ENCODE assay signal across 8 mouse cellular contexts in genomic region chr6:99520676-99521037, GRCm38 (mm10). TPM values are rescaled to one million over a fixed set of nuclear protein-coding genes. Genes with fewer than 3 reads are reported as not detected.
A peak's percentile ranks its signal among the peaks of the same experiment; 100 is the strongest.
DNase-seq lines count a peak whose midpoint lies in the region; ATAC-seq and TF ChIP-seq lines count a peak whose summit lies in the region.

No protein-coding gene starts in this region.

- no peak for TF ChIP-seq EP300 in heart, adult 2 months (IDR thresholded peaks at IDR 0.05; ENCODE audit: insufficient read depth, low read depth, low read length)
- TF ChIP-seq EP300 in CH12.LX (IDR thresholded peaks at IDR 0.05; ENCODE audit: low read length), result no peak

- dilution Hi-C loops in CH12.LX (cut with MboI; ENCODE audit: extremely low pct_ligation_motif_present, extremely low pct_unique_long_range_greater_than_20kb, low sequenced_read_pairs), result no loop called here

- H3K4me3 ChIP-seq in heart, adult 2 months, result peak overlapping the region; percentile 85
- H3K4me3 ChIP-seq in CH12.LX (replicated peaks in 1 of 3; ENCODE audit: low read depth in 2 of 3, low read length in 2 of 3, poor library complexity in 1 of 3), result peak overlapping the region in 2 of 3 experiments; percentile 70 to 81
- peak overlapping the region; percentile 79 for H3K4me3 ChIP-seq in forebrain, embryonic 13.5 days
- peak overlapping the region; percentile 72 for H3K4me3 ChIP-seq in liver, embryonic 16.5 days (ENCODE audit: low read depth, low read length)

- ATAC-seq in forebrain, embryonic 13.5 days, result no peak
- no peak for ATAC-seq in liver, embryonic 16.5 days (ENCODE audit: low read depth)
- ATAC-seq in inflammation-experienced regulatory T-cells, adult 6 months, result no peak

- H3K9ac ChIP-seq in heart, adult 2 months (ENCODE audit: low read depth, low read length), result peak overlapping the region; percentile 81
- peak overlapping the region; percentile 65; the same call in 1 of the 2 replicates for H3K9ac ChIP-seq in CH12.LX (ENCODE audit: insufficient read depth, low read depth)
- H3K9ac ChIP-seq in forebrain, embryonic 13.5 days, result peak overlapping the region; percentile 93
- H3K9ac ChIP-seq in liver, embryonic 16.5 days (ENCODE audit: low read depth, low read length), result peak overlapping the region; percentile 85

- TF ChIP-seq POLR2A in heart, adult 2 months (IDR thresholded peaks at IDR 0.05; ENCODE audit: insufficient read depth, low read depth, low read length), result no peak
- no peak for TF ChIP-seq POLR2A in CH12.LX (IDR thresholded peaks at IDR 0.05; ENCODE audit: low read depth, low read length)

- TF ChIP-seq RAD21 in CH12.LX (IDR thresholded peaks at IDR 0.05; ENCODE audit: low read depth, low read length), result no peak

- WGBS in heart, adult 2 months, result 1% methylated on average over 27 of the region's 27 CpGs
- under 1% methylated on average over 23 of the region's 27 CpGs for WGBS in forebrain, embryonic 13.5 days
- WGBS in liver, embryonic 16.5 days (ENCODE audit: insufficient replicate concordance), result 0% methylated on average over 27 of the region's 27 CpGs

- H3K79me2 ChIP-seq in heart, adult 2 months (replicated peaks; ENCODE audit: control insufficient read depth, insufficient read depth, low read length), result no peaks in the 10 kb centered on the region
- H3K79me2 ChIP-seq in CH12.LX (replicated peaks; ENCODE audit: control insufficient read depth, extremely low read depth, insufficient read depth, poor library complexity, severe bottlenecking), result no peaks in the 10 kb centered on the region

- no peaks in the 10 kb centered on the region for H3K36me3 ChIP-seq in heart, adult 2 months (ENCODE audit: control insufficient read depth, insufficient read depth, low read length)
- H3K36me3 ChIP-seq in CH12.LX (replicated peaks in 1 of 2; ENCODE audit: control insufficient read depth in 1 of 2, insufficient read depth in 1 of 2, low read length in 1 of 2), result no peaks in the 10 kb centered on the region
- H3K36me3 ChIP-seq in forebrain, embryonic 13.5 days (ENCODE audit: poor library complexity, severe bottlenecking), result no peaks in the 10 kb centered on the region
- H3K36me3 ChIP-seq in liver, embryonic 16.5 days (ENCODE audit: control insufficient read depth, insufficient read depth), result no peaks in the 10 kb centered on the region

- peak overlapping the region; percentile 99 for H3K27ac ChIP-seq in heart, adult 2 months
- H3K27ac ChIP-seq in CH12.LX (ENCODE audit: insufficient read depth, low read depth), result no peak overlapping the region
- H3K27ac ChIP-seq in forebrain, embryonic 13.5 days, result peak overlapping the region; percentile 100
- peak overlapping the region; percentile 34 for H3K27ac ChIP-seq in liver, embryonic 16.5 days (ENCODE audit: low read length)

- peak overlapping the region; percentile 73 for H3K4me2 ChIP-seq in CH12.LX (ENCODE audit: insufficient read depth, low read depth, poor library complexity, severe bottlenecking)
- H3K4me2 ChIP-seq in forebrain, embryonic 13.5 days, result peak overlapping the region; percentile 92
- peak overlapping the region; percentile 90 for H3K4me2 ChIP-seq in liver, embryonic 16.5 days (ENCODE audit: low read depth, low read length)

- DNase-seq in heart, adult 2 months, result no peak
- no peak for DNase-seq in heart, postnatal 4 days
- DNase-seq in CH12.LX (ENCODE audit: extremely low read depth), result no peak
- no peak for DNase-seq in urinary bladder, postnatal 25 days (ENCODE audit: low spot score)
- DNase-seq in right cerebral cortex, postnatal 4 days, result no peak

- no peak for TF ChIP-seq CTCF in heart, adult 2 months (IDR thresholded peaks at IDR 0.05)
- no peak for TF ChIP-seq CTCF in CH12.LX (conservative IDR thresholded peaks at IDR 0.05 in 1 of 2, IDR thresholded peaks at IDR 0.05 in 1 of 2; ENCODE audit: low read depth in 2 of 2, low read length in 2 of 2)

- H3K4me1 ChIP-seq in heart, adult 2 months (ENCODE audit: control insufficient read depth, insufficient read depth, low read length), result no peaks in the 10 kb centered on the region
- H3K4me1 ChIP-seq in CH12.LX (ENCODE audit: control insufficient read depth in 1 of 2, insufficient read depth in 2 of 2), result peaks cover 0 to 9% of the 10 kb centered on the region in 2 experiments; a peak in 2 of 4 replicates
- H3K4me1 ChIP-seq in forebrain, embryonic 13.5 days, result peaks cover 18% of the 10 kb centered on the region
- H3K4me1 ChIP-seq in liver, embryonic 16.5 days (ENCODE audit: control insufficient read depth, low read depth, low read length), result no peaks in the 10 kb centered on the region; the same call in none of the 2 replicates

- no peaks in the 10 kb centered on the region for H3K9me3 ChIP-seq in CH12.LX (replicated peaks; ENCODE audit: low read length)
- no peaks in the 10 kb centered on the region for H3K9me3 ChIP-seq in forebrain, embryonic 13.5 days (replicated peaks)
- no peaks in the 10 kb centered on the region for H3K9me3 ChIP-seq in liver, embryonic 16.5 days (replicated peaks; ENCODE audit: control insufficient read depth, low read length)

- intact Hi-C loops in heart, adult 2 months (cut with DNase I), result loop anchor here (5.0 to 10.0 kb wide), 9 partner anchors 33 to 996 kb away; partner anchors contain the start of gene Rybp

- H3K27me3 ChIP-seq in heart, adult 2 months (ENCODE audit: control insufficient read depth, insufficient read depth, low read length), result no peaks in the 10 kb centered on the region
- peaks cover 33% of the 10 kb centered on the region for H3K27me3 ChIP-seq in CH12.LX (replicated peaks)
- H3K27me3 ChIP-seq in forebrain, embryonic 13.5 days, result no peaks in the 10 kb centered on the region
- peaks cover 21% of the 10 kb centered on the region for H3K27me3 ChIP-seq in liver, embryonic 16.5 days (ENCODE audit: control insufficient read depth, insufficient read depth, low read depth, low read length)

- in situ Hi-C loops in CH12.LX (cut with MboI; ENCODE audit: low pct_ligation_motif_present, low pct_unique_long_range_greater_than_20kb, low sequenced_read_pairs), result no loop called here

TF ChIP-seq in CH12.LX, 34 proteins besides CTCF, POLR2A, EP300 and RAD21:
- no peak for TF ChIP-seq USF2 (conservative IDR thresholded peaks at IDR 0.05; ENCODE audit: low read depth, low read length)
- TF ChIP-seq ZMIZ1 (IDR thresholded peaks at IDR 0.05; ENCODE audit: low read depth, low read length), result no peak
- no peak for TF ChIP-seq HCFC1 (IDR thresholded peaks at IDR 0.05; ENCODE audit: low read depth, low read length)
- TF ChIP-seq SIN3A (IDR thresholded peaks at IDR 0.05; ENCODE audit: low read length), result no peak
- no peak for TF ChIP-seq IRF4 (IDR thresholded peaks at IDR 0.05; ENCODE audit: low read depth, low read length)
- no peak for TF ChIP-seq MYC (IDR thresholded peaks at IDR 0.05; ENCODE audit: low read depth, low read length)
- TF ChIP-seq USF1 (IDR thresholded peaks at IDR 0.05; ENCODE audit: low read depth, low read length), result no peak
- TF ChIP-seq PAX5 (IDR thresholded peaks at IDR 0.05; ENCODE audit: low read length), result no peak
- no peak for TF ChIP-seq NELFE (IDR thresholded peaks at IDR 0.05; ENCODE audit: low read depth, low read length)
- no peak for TF ChIP-seq JUN (IDR thresholded peaks at IDR 0.05; ENCODE audit: insufficient read depth, low read depth, low read length)
- TF ChIP-seq TCF12 (IDR thresholded peaks at IDR 0.05; ENCODE audit: low read depth, low read length), result no peak
- TF ChIP-seq KAT2A (IDR thresholded peaks at IDR 0.05; ENCODE audit: insufficient replicate concordance, low read length), result no peak

RNA-seq across cellular contexts. Expression of gene Foxp1, which starts 1.9 kb away (rescaled TPM):
- total RNA-seq in heart, adult 2 months (2021), result 10 to 100 TPM; 26.4 to 31.6 TPM
- polyA plus RNA-seq in heart, adult 2 months (2012; rRNA removed), result 22.9 and 29.1 TPM in 2 replicates
- total RNA-seq in heart, postnatal 4 days (2021), result 10 to 100 TPM; 66.1 to 67.0 TPM
- 75.1 and 105 TPM in 2 replicates for total RNA-seq in CH12.LX (2012; rRNA removed)
- 59.5 and 66.5 TPM in 2 replicates for total RNA-seq in CH12.LX (2014; rRNA removed)
- polyA plus RNA-seq in CH12.LX (2012; ENCODE audit: insufficient read length, low read depth), result 75.6 and 87.4 TPM in 2 replicates
- polyA plus RNA-seq in forebrain, embryonic 13.5 days (2015; fragmentation: Nextera tagmentation; extraction: Ambion mirVana), result 51.3 and 55.5 TPM in 2 replicates
- 12.3 and 13.6 TPM in 2 replicates for polyA plus RNA-seq in liver, embryonic 16.5 days (2015; fragmentation: Nextera tagmentation; extraction: Ambion mirVana)
- polyA plus RNA-seq in inflammation-experienced regulatory T-cells, adult 6 months (2017; shearing (Covaris generic)), result 100 to 1,000 TPM in 2 of 3 experiments, 10 to 100 TPM in 1; 83.3 to 273 (median 271) TPM
